Mouse (Mus musculus) heart, adult 2 months (tissue): ENCODE measurements at regions not wholly inside any gene's neighbourhood (a gene's known extent, or its start where the extent isn't known, plus 50 kb on each side); places are given as distances from the start of the nearest gene placed in this dataset.

Experiments used
- DNase-seq, 2 experiments: peaks; one replicate each; pipeline ENCODE4 v3.0.0; 2021
- H3K27ac ChIP-seq: fragments of 200-600 bp; 2 replicates; pipeline ENCODE4 v1.8.1; 2022
- H3K27me3 ChIP-seq: fragments of 200-500 bp; 2 replicates; pipeline ENCODE4 v1.6.1; 2012; ENCODE audit warnings: mild to moderate bottlenecking, low read length, inconsistent platforms, mixed read lengths; ENCODE audit not compliant: control insufficient read depth, insufficient read depth
- H3K36me3 ChIP-seq: fragments of 200-500 bp; 2 replicates; pipeline ENCODE4 v1.6.1; 2012; ENCODE audit warnings: low read length, inconsistent platforms; ENCODE audit not compliant: control insufficient read depth, insufficient read depth
- H3K4me1 ChIP-seq: fragments of 200-500 bp; 2 replicates; pipeline ENCODE4 v1.6.1; 2011; ENCODE audit warnings: low read length; ENCODE audit not compliant: control insufficient read depth, insufficient read depth
- H3K4me3 ChIP-seq: fragments of 200-600 bp; 2 replicates; pipeline ENCODE4 v1.8.1; 2022
- H3K79me2 ChIP-seq: fragments of 200-500 bp; replicated peaks from 2 replicates; pipeline ENCODE4 v1.6.1; 2012; ENCODE audit warnings: mild to moderate bottlenecking, inconsistent platforms, low read length, moderate library complexity, mixed read lengths; ENCODE audit not compliant: control insufficient read depth, insufficient read depth
- H3K9ac ChIP-seq: fragments of 200-500 bp; 2 replicates; pipeline ENCODE4 v1.6.1; 2012; ENCODE audit warnings: low read depth, mild to moderate bottlenecking, control low read depth, inconsistent platforms, low read length, mixed read lengths
- CTCF ChIP-seq: fragments of 200-600 bp; IDR thresholded peaks from 2 replicates; pipeline ENCODE4 v1.8.1; 2022; ENCODE audit warnings: antibody characterized with exemption, mild to moderate bottlenecking, moderate library complexity
- EP300 ChIP-seq: fragments of 200-500 bp; IDR thresholded peaks from 2 replicates; pipeline ENCODE4 v1.6.1; 2011; ENCODE audit warnings: low read depth, low read length, control low read depth; ENCODE audit not compliant: insufficient read depth
- POLR2A ChIP-seq: fragments of 200-500 bp; IDR thresholded peaks from 2 replicates; pipeline ENCODE4 v1.6.1; 2011; ENCODE audit warnings: mild to moderate bottlenecking, low read depth, low read length, control low read depth; ENCODE audit not compliant: insufficient read depth
- whole genome bisulfite sequencing: fragments of 180-500 bp; shearing (Covaris S2); methylation state at CpG from one replicate; pipeline ENCODE4 v1.1.7; 2018; 5-methylcytosine and 5-hydroxymethylcytosine counted together
- intact Hi-C: fragments of 180-260 bp; cut with DNase I; formaldehyde crosslinking; loops from one replicate; pipeline ENCODE4 v1.15.1; 2025

DNA sequence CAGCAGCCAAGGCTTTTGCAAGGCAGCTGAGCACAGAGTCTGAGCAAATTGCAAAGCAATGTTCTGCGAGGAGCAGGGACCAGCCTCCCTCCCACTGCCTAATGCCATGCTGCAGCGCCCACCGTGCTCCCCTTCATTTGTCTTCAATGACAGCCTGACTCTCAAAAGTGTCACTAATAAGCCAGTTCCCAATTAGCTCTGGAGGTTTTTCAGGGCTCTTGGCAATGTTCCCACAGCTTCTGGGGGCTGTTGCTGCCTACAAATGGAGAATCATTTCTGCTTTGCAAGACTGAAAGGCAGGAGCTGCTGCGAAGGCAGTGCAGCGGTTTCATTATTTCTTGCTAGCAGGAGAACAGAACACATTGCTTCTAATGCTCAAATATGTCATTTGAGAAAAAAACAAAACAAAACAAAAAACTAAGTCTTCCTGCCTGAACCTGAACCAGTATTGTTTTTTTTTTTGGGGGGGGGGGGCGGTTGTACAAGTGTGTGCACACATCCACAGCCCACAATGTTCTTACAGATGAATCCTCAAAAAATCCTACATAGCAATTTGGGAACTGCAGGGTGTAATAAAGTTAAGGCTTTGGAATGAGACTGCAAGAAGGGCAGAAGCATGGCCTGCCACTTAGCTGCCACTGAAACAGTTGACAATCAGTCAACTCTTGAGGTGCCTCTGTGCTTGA lies 283.5 kb upstream of the Emcn start:
- no peaks in the 10 kb centered on the region for H3K36me3 ChIP-seq
- no peaks in the 10 kb centered on the region for H3K79me2 ChIP-seq
- H3K27ac ChIP-seq: no peak overlapping the region
- TF ChIP-seq POLR2A: no peak
- TF ChIP-seq EP300: no peak
- TF ChIP-seq CTCF: no peak
- H3K9ac ChIP-seq: no peak overlapping the region
- H3K4me1 ChIP-seq: no peaks in the 10 kb centered on the region
- no peaks in the 10 kb centered on the region for H3K27me3 ChIP-seq
- H3K4me3 ChIP-seq: no peak overlapping the region
- DNase-seq: no peak
- intact Hi-C loops: no loop called here
- WGBS: 77% methylated on average over 6 of the region's 6 CpGs

DNA sequence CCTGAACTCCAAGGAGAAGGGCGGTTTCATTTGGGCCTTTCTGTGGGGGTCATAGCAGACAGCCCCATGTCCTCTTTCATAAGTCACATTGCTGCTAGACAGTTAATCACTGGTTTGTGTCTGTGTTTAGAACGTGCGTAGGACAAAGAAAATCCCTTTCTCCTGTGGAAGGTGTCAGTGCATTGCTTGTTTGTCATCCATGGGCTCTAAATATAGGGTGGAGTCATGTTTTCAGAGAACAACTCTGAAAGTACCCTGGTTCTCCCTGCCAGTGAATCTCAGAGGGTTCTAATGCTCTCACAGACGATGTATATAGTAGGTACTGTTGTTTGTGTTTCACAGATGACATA lies 283.0 kb upstream of the Emcn start:
- Histone ChIP-seq H3K27ac (no peak overlapping the region), H3K27me3 (no peaks in the 10 kb centered on the region), H3K9ac (no peak overlapping the region), H3K36me3 (no peaks in the 10 kb centered on the region), H3K4me1 (no peaks in the 10 kb centered on the region), H3K4me3 (no peak overlapping the region), H3K79me2 (no peaks in the 10 kb centered on the region)
- WGBS: 87% methylated on average over 4 of the region's 4 CpGs
- DNase-seq: no peak
- TF ChIP-seq CTCF: no peak
- intact Hi-C loops: no loop called here

DNA sequence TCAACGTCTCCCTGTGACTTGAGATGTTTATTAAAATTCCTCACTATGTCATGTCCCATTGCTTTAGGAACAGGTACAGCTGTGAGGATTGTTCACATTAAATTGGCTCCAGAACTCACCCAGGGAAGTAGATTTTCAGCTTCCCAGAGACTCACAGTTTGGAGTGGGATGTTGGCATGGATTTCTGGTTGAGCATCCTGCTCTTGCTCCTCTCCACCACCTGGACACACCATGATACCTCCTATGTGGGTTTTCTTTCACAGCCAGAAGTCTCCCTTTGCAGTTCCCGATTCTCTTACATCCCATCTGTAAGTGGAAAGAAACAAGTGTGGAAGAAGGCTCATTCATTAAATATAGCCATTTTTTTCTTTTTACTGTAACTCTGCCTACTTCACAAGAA lies 278.8 kb upstream of the Emcn start:
- Histone ChIP-seq H3K4me3 (no peak overlapping the region), H3K36me3 (no peaks in the 10 kb centered on the region), H3K9ac (no peak overlapping the region), H3K27me3 (no peaks in the 10 kb centered on the region), H3K79me2 (no peaks in the 10 kb centered on the region), H3K4me1 (no peaks in the 10 kb centered on the region), H3K27ac (no peak overlapping the region)
- 74% methylated on average over 2 of the region's 2 CpGs for WGBS
- intact Hi-C loops: no loop called here
- TF ChIP-seq EP300 (no peak), POLR2A (no peak), CTCF (no peak)
- no peak for DNase-seq

DNA sequence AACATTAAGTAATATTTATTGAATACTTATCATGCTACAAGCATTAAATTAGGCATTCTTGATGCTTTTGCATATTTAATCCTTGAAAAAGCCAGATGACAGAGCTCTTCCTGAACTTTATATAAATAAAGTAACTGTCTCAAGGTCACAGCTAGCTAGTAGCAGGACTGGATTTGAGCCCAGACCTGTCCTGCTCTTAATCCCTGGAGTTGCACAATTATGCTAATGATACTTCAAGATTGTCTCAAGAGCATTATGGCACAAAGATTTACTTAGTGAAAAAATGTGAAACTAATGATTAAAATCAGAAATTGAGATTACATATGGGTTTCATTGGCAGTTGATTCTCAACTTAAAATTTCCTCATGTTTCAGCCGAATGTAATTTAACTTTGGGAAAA lies 273.5 kb upstream of the Emcn start:
- WGBS: 65% methylated on average over 1 of the region's 1 CpGs
- H3K27ac ChIP-seq: no peak overlapping the region
- intact Hi-C loops: no loop called here
- peak in 1 of 2 experiments; percentile 5 for DNase-seq
- H3K27me3 ChIP-seq: no peaks in the 10 kb centered on the region
- no peaks in the 10 kb centered on the region for H3K4me1 ChIP-seq
- H3K79me2 ChIP-seq: no peaks in the 10 kb centered on the region
- H3K36me3 ChIP-seq: no peaks in the 10 kb centered on the region
- no peak overlapping the region for H3K9ac ChIP-seq
- TF ChIP-seq CTCF: no peak
- no peak for TF ChIP-seq EP300
- TF ChIP-seq POLR2A: no peak
- H3K4me3 ChIP-seq: no peak overlapping the region

DNA sequence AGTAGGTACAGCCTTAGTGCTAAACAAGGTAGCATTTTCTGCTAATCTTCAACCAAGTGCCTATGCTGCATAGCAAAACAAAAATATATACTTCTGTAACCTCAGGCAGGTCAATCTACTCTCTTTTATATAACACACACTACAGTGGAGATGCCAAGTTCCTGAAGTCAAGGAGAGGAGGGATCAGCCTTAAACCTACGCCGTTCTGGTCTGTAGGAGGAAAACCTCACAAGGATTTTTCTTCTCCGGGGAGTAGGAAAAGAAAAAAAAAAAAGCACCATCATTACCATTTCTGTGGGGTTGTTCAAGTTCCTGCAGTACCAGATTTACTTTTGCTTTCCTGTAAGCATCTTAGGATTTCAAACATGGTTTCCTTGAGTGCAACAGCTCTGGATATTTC lies 271.5 kb upstream of the Emcn start:
- Histone ChIP-seq H3K9ac (no peak overlapping the region), H3K4me1 (no peaks in the 10 kb centered on the region), H3K27me3 (no peaks in the 10 kb centered on the region), H3K4me3 (no peak overlapping the region), H3K36me3 (no peaks in the 10 kb centered on the region), H3K79me2 (no peaks in the 10 kb centered on the region), H3K27ac (no peak overlapping the region)
- no peak for TF ChIP-seq EP300
- TF ChIP-seq CTCF: no peak
- TF ChIP-seq POLR2A: no peak
- intact Hi-C loops: no loop called here
- 78% methylated on average over 3 of the region's 3 CpGs for WGBS
- DNase-seq: no peak

DNA sequence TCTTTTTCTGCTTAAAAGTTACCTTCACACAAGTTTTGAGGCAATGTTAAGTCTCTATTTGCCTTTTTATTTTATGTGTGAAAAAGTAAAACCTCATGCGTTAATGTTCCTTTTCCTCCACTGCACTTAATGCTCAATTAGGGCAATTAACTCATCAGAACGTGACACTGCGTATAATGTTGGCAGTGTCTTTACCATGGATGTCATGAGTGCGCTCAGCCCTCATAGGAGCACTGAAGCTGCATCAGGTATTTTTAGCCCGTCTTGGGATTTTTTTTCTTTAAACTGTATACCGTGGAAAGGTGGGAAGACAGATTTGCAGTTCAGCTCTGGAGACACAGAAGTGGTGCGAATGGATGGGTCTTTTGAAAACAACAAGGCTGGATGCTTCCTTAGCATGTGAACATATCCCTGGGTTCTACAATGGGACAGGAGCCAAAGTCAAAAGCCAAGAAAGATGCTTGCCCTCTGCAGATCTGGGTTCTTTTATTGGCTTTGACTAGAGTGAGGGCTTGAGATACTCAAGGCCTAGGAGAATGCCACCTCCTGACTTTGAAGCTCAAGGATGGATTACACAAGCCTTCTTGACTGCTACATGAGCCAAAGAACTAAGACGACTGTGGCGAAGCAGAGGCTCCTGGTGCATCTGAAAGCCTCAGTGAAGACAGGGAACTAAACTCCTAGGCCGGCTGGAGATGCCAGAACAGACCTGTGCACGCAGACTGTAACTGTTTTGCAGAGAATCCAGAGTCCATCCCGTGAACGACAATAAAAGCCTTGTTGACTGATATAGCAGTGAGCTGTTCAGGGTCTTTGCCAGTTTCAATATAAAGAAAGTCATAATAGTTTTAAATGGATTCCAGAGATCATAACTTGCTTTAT lies 262.9 kb upstream of the Emcn start:
- H3K4me3 ChIP-seq: no peak overlapping the region
- H3K36me3 ChIP-seq: no peaks in the 10 kb centered on the region
- H3K4me1 ChIP-seq: no peaks in the 10 kb centered on the region
- intact Hi-C loops: no loop called here
- H3K27me3 ChIP-seq: no peaks in the 10 kb centered on the region
- TF ChIP-seq CTCF: no peak
- H3K79me2 ChIP-seq: no peaks in the 10 kb centered on the region
- 86% methylated on average over 13 of the region's 13 CpGs for WGBS
- no peak overlapping the region for H3K27ac ChIP-seq
- DNase-seq: no peak
- no peak overlapping the region for H3K9ac ChIP-seq
